Mouse (Mus musculus) limb, embryonic 14.5 days (tissue): ENCODE data around the gene Abcg1. TPM values are rescaled to one million over a fixed set of nuclear protein-coding genes. Genes with fewer than 3 reads are reported as not detected.

Source experiments
- ATAC-seq: fragments of 200-750 bp; cut with Nextera tagmentation; 2 replicates; pipeline ENCODE4 v1.8.0; 2017; ENCODE audit warnings: low read depth, moderate number of reproducible peaks, moderate TSS enrichment; ENCODE audit not compliant: low FRiP score
- DNase-seq: peaks from one replicate; pipeline ENCODE4 v3.0.0-alpha.2; 2015; ENCODE audit warnings: low spot score
- H3K27ac ChIP-seq: fragments of 300-500 bp; sonication (generic); replicated peaks from 2 replicates; pipeline ENCODE4 v1.5.1; 2014; ENCODE audit warnings: low read depth, mild to moderate bottlenecking, low read length, moderate library complexity, mixed read lengths
- H3K27me3 ChIP-seq: fragments of 300-500 bp; sonication (generic); 2 replicates; pipeline ENCODE4 v1.6.1; 2014; ENCODE audit warnings: low read length, mixed read lengths; ENCODE audit not compliant: control insufficient read depth, insufficient read depth
- H3K36me3 ChIP-seq: fragments of 300-500 bp; sonication (generic); 2 replicates; pipeline ENCODE4 v1.6.1; 2014; ENCODE audit warnings: mild to moderate bottlenecking, low read length, moderate library complexity, mixed read lengths; ENCODE audit not compliant: control insufficient read depth, insufficient read depth
- H3K4me1 ChIP-seq: fragments of 300-500 bp; sonication (generic); 2 replicates; pipeline ENCODE4 v1.6.1; 2014; ENCODE audit warnings: antibody characterized with exemption, low read length, mixed read lengths; ENCODE audit not compliant: control insufficient read depth, insufficient read depth
- H3K4me2 ChIP-seq: fragments of 300-500 bp; sonication (generic); replicated peaks from 2 replicates; pipeline ENCODE4 v1.6.1; 2014; ENCODE audit warnings: low read depth, mild to moderate bottlenecking, low read length, moderate library complexity; ENCODE audit not compliant: severe bottlenecking
- H3K4me3 ChIP-seq: fragments of 300-500 bp; sonication (generic); replicated peaks from 2 replicates; pipeline ENCODE4 v1.5.1; 2014; ENCODE audit warnings: low read length
- H3K9ac ChIP-seq: fragments of 300-500 bp; sonication (generic); 2 replicates; pipeline ENCODE4 v1.6.1; 2014; ENCODE audit warnings: mild to moderate bottlenecking, low read depth, low read length, moderate library complexity; ENCODE audit not compliant: severe bottlenecking
- H3K9me3 ChIP-seq: fragments of 300-500 bp; sonication (generic); 2 replicates; pipeline ENCODE4 v1.6.1; 2016; ENCODE audit warnings: low read length; ENCODE audit not compliant: control insufficient read depth
- POLR2A ChIP-seq: fragments of 200-500 bp; IDR thresholded peaks from 2 replicates; pipeline ENCODE4 v1.8.0; 2012; ENCODE audit warnings: inconsistent platforms, mild to moderate bottlenecking, moderate library complexity, borderline replicate concordance; ENCODE audit not compliant: insufficient read depth, insufficient read length; ENCODE audit errors: extremely low read depth
- WGBS: fragments of 180-500 bp; shearing (Covaris S2); extraction: QIAGEN DNeasy Blood & Tissue Kit; methylation state at CpG from one replicate; pipeline ENCODE4 v1.1.7; 2014; 5-methylcytosine and 5-hydroxymethylcytosine counted together
- polyA plus RNA-seq, 2 experiments: library from polyadenylated mRNA; depleted of rRNA in 1 of 2; stranded (reverse) in 1 of 2; unstranded in 1 of 2; fragments of >200 nt; fragmentation: Nextera tagmentation in 1 of 2; extraction: Ambion mirVana in 1 of 2; gene quantifications; 2 replicates each; pipeline versions ENCODE4 v1.2.1 to v1.2.3; 2012 to 2014

Abcg1 gene
- polyA plus RNA-seq, 2 experiments: 3.4 to 6.8 TPM

DNA sequence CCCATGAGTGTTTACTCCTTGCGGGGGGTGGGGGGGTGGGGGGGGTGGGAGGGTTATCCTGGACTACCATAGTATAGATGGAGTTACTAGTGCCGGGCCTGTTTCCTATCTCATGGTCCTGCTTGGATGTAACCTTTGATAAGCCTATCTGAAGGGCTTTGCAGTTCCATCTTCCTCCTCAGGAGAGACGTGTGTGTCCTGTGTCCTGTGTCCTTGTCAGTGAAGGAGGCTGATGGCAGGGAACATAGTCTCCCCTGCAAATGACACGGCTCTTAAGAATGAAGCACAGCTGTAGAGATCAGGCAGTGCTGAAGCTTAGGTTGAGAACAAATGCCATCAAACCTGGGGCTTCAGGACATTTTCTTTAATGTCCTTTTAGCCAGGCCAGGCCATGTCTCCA, 12.4 kb downstream of the Abcg1 start:
- no peak overlapping the region for H3K27ac ChIP-seq
- no peak overlapping the region for H3K9ac ChIP-seq
- H3K4me1 ChIP-seq: peaks cover 50% of the 10 kb centered on the region
- no peak overlapping the region for H3K4me3 ChIP-seq
- 73% methylated on average over 4 of the region's 4 CpGs for WGBS
- no peak for DNase-seq
- H3K4me2 ChIP-seq: no peak overlapping the region
- no peak for TF ChIP-seq POLR2A
- no peaks in the 10 kb centered on the region for H3K9me3 ChIP-seq
- no peaks in the 10 kb centered on the region for H3K27me3 ChIP-seq
- H3K36me3 ChIP-seq: no peaks in the 10 kb centered on the region
- no peak for ATAC-seq

DNA sequence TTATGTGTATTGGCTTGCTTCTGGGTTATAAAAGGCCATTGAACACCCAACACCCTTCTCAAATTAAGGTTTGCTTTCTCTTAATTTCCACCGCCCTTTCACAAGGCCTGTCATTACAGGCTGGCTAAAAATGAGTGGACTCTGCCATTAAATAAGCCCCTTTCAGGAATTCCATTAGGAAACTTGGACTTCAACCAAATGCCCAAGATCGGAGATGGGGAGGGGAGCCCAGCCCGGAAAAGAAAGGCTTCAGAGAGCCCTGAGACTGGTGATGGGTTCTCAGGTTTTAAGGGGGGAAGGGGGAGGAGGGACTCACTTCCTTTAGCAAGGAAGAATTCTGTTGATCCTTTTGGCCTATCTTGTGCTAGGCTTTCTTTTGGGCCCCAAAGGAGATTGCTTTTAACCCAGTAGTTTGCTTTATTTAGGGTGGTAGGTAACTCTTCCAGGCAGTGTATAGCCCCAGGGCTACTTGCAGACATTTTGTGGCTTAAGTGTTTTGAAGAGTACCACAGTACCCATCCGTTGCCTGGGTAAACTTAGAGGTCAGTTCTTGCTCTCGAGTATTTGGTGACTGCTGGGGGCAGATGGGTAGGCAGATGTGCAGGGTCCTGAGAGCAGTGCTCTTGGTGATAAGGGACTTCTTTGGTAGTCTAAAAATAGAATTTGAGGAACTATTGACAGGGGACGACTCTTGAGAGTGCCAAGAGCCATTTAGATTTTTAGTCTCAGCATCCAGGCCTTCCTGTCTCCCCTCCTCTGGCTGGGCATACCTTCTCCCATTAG, 13.1 kb downstream of the Abcg1 start:
- ATAC-seq: no peak
- TF ChIP-seq POLR2A: no peak
- WGBS: 37% methylated on average over 6 of the region's 6 CpGs
- Histone ChIP-seq H3K27ac (0 out of 2 replicates have a peak overlapping the region, but pooled peaks have one; percentile 3), H3K9ac (no peak overlapping the region), H3K27me3 (no peaks in the 10 kb centered on the region), H3K4me1 (peaks cover 50% of the 10 kb centered on the region), H3K36me3 (no peaks in the 10 kb centered on the region), H3K4me3 (no peak overlapping the region), H3K9me3 (no peaks in the 10 kb centered on the region), H3K4me2 (no peak overlapping the region)
- DNase-seq: no peak

DNA sequence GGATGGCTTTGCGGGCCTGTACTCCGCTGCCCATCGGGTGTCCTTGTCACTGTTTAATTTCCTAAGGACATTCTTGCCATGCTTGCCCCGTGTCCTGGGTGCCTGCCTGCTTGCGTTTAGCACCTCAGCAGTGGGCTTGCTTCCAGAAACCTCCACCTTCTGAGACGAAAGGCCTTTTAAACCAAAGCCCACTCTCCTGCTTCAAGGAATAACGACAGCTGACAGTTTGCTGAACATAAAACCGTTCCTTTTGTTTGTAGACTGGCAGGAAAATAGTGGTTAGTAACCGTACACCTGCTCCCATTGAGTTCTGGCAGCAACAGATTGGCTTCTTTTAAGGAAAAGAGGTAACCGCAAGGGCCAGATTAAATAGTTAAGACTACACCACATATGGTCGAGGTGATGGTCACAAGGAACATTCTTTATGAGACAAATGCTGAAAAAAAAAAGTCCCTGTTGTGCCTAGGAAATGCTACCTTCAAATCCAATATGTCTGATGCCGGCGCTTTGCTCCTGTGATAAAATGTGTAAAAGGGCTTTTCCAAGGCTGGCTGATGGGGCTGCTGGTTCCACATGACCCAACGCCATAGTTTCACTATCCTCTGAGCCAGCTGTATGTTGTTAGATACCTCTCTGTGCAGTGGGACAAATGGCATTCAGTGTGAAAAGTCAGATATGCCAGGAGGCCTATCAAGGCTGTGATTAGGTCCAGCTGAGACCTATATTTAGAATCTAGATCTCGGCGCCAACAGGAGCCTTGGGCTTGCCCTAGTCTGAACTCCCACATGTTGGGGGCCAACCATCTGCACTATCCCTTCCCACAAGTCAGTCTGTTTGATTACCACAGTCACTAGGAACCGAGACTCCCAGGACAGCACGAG, 14.2 kb downstream of the Abcg1 start:
- TF ChIP-seq POLR2A: no peak
- Histone ChIP-seq H3K9ac (no peak overlapping the region), H3K4me1 (peaks cover 46% of the 10 kb centered on the region), H3K4me3 (no peak overlapping the region), H3K27ac (no peak overlapping the region), H3K27me3 (no peaks in the 10 kb centered on the region), H3K36me3 (no peaks in the 10 kb centered on the region), H3K9me3 (no peaks in the 10 kb centered on the region), H3K4me2 (no peak overlapping the region)
- WGBS: 38% methylated on average over 18 of the region's 18 CpGs
- ATAC-seq (peak; percentile 41; the same call in 1 of the 2 replicates), DNase-seq (no peak)

DNA sequence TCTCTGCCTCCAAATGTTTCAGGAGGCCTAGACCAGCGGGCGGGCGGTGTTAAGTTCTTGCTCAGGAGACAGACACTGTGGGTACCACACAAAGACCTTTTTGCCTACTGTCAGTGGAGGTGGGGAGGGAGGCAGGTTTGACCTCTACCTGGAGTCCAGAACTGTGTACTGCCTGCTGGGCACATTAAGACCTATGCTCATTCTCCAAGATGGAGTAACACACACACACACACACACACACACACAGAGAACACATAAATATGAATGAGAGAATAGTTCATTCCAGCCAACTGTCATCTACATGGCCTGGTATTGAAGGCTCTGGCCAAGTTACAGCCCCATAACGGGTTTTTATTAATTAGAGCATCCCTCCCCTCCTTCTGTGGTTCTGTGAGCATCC, 15.4 kb downstream of the Abcg1 start:
- Histone ChIP-seq H3K9me3 (no peaks in the 10 kb centered on the region), H3K4me3 (peak overlapping the region; percentile 24), H3K27me3 (no peaks in the 10 kb centered on the region), H3K36me3 (no peaks in the 10 kb centered on the region), H3K4me1 (peaks cover 46% of the 10 kb centered on the region), H3K9ac (no peak overlapping the region), H3K27ac (no peak overlapping the region), H3K4me2 (peak overlapping the region; percentile 47)
- no peak for TF ChIP-seq POLR2A
- DNase-seq (no peak), ATAC-seq (no peak)
- 69% methylated on average over 4 of the region's 4 CpGs for WGBS

DNA sequence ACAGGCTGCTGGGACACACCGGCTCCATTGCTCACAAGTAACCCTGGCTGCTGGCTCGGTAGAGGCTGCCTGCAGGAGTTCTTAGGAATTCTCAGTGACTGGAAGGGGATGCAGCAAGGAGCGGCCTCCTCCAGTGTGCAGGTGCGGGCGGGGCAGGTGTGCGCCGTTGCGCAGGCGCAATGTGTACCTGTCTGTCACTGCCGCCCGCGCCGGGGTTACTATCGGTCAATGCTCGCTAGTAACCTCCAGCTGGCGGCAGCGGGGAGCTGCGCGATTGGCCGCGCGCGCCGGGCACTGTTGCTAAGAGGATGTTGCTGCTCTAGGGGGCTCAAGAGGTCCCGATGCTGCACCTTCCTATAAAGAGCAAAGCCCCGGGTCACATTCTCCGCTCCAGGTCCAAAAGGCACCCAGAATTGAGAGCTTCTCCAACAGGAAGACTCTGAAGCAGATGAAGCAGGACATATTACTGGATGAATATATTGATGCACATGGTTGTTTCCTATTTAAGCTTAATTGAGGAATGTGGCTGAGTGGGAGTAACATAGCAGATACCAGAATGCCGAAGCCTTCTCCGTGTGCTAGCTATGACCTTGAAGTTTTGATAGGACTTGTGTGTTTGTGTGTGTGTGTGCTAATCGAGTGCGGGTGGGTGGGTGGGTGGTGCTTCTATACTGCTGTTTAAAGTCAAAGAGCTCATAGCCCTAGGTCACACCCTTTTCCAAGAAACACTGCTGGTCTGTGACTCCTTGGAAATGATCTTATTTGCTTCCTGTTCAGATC, 16.0 kb downstream of the Abcg1 start:
- 3% methylated on average over 31 of the region's 31 CpGs for WGBS
- H3K4me3 ChIP-seq: peak overlapping the region; percentile 24
- no peaks in the 10 kb centered on the region for H3K36me3 ChIP-seq
- DNase-seq (peak; percentile 80), ATAC-seq (peak; percentile 66)
- no peak overlapping the region for H3K9ac ChIP-seq
- peaks cover 46% of the 10 kb centered on the region for H3K4me1 ChIP-seq
- peak overlapping the region; percentile 47 for H3K4me2 ChIP-seq
- no peaks in the 10 kb centered on the region for H3K9me3 ChIP-seq
- H3K27ac ChIP-seq: no peak overlapping the region
- no peaks in the 10 kb centered on the region for H3K27me3 ChIP-seq
- no peak for TF ChIP-seq POLR2A
